Mouse (Mus musculus) hindbrain, embryonic 16.5 days (tissue): ENCODE results near the gene Krt88. TPM values are rescaled to one million over a fixed set of nuclear protein-coding genes. Genes with fewer than 3 reads are reported as not detected.

Experiments used
- ATAC-seq: fragments of 200-750 bp; cut with Nextera tagmentation; 2 replicates; pipeline ENCODE4 v1.8.0; 2017; ENCODE audit warnings: moderate TSS enrichment, moderate library complexity
- H3K27ac ChIP-seq: fragments of 300-500 bp; sonication (generic); 2 replicates; pipeline ENCODE4 v1.5.1; 2014; ENCODE audit warnings: low read depth, mild to moderate bottlenecking, control low read depth, low read length, moderate library complexity
- H3K27me3 ChIP-seq: fragments of 300-500 bp; sonication (generic); replicated peaks from 2 replicates; pipeline ENCODE4 v1.6.1; 2014; ENCODE audit warnings: low read length; ENCODE audit not compliant: control insufficient read depth, insufficient read depth
- H3K36me3 ChIP-seq: fragments of 300-500 bp; sonication (generic); 2 replicates; pipeline ENCODE4 v1.6.1; 2014; ENCODE audit warnings: mild to moderate bottlenecking, low read length, moderate library complexity, mixed read lengths; ENCODE audit not compliant: control insufficient read depth, insufficient read depth
- H3K4me1 ChIP-seq: fragments of 300-500 bp; sonication (generic); 2 replicates; pipeline ENCODE4 v1.6.1; 2014; ENCODE audit warnings: low read depth, low read length; ENCODE audit not compliant: control insufficient read depth, insufficient read depth
- H3K4me2 ChIP-seq: fragments of 300-500 bp; sonication (generic); 2 replicates; pipeline ENCODE4 v1.6.1; 2014; ENCODE audit warnings: mild to moderate bottlenecking, low read length, control low read depth, moderate library complexity
- H3K4me3 ChIP-seq: fragments of 300-500 bp; sonication (generic); 2 replicates; pipeline ENCODE4 v1.5.1; 2014; ENCODE audit warnings: mild to moderate bottlenecking, low read length, control low read depth, moderate library complexity
- H3K9ac ChIP-seq: fragments of 300-500 bp; sonication (generic); 2 replicates; pipeline ENCODE4 v1.6.1; 2014; ENCODE audit warnings: low read depth, mild to moderate bottlenecking, control low read depth, low read length, moderate library complexity
- H3K9me3 ChIP-seq: fragments of 300-500 bp; sonication (generic); 2 replicates; pipeline ENCODE4 v1.6.1; 2014; ENCODE audit warnings: mild to moderate bottlenecking, low read length, moderate library complexity; ENCODE audit not compliant: control insufficient read depth
- WGBS: fragments of 180-500 bp; shearing (Covaris S2); extraction: QIAGEN DNeasy Blood & Tissue Kit; methylation state at CpG from one replicate; pipeline ENCODE4 v1.1.7; 2014; 5-methylcytosine and 5-hydroxymethylcytosine counted together
- polyA plus RNA-seq: library from polyadenylated mRNA; unstranded; fragments of >200 nt; fragmentation: Nextera tagmentation; extraction: Ambion mirVana; gene quantifications from 2 replicates; pipeline ENCODE4 v1.2.1, GENCODE M21; 2015

Krt88 gene
- polyA plus RNA-seq, 1 experiment from 2014 or later = not detected

DNA sequence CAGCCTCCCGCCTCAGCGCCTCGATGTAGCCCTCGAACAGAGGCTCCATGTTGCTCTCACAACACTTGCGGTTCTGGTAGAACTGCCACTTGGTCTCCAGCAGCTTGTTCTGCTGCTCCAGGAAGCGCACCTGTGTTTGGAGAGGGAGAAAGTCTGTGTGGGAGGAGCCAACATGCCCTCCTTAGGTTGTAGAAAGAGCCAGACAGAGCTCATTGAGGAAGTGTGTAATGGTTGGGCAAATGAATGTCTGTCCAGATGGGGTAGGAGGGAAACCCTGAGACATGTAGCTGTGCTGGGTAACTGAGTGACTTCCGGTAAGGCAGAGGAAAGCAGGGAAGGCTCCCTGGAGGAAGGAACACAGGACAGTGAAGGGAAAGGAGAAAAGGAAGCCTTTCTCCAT is 10.9 kb upstream of the Krt88 start:
- no peaks in the 10 kb centered on the region for H3K9me3 ChIP-seq
- H3K36me3 ChIP-seq = no peaks in the 10 kb centered on the region
- H3K9ac ChIP-seq = no peak overlapping the region
- ATAC-seq = no peak
- no peak overlapping the region for H3K4me3 ChIP-seq
- peaks cover 3% of the 10 kb centered on the region; the same call in 1 of the 2 replicates for H3K4me1 ChIP-seq
- no peak overlapping the region for H3K4me2 ChIP-seq
- 94% methylated on average over 4 of the region's 7 CpGs for WGBS
- no peak overlapping the region for H3K27ac ChIP-seq
- peaks cover 16% of the 10 kb centered on the region for H3K27me3 ChIP-seq

DNA sequence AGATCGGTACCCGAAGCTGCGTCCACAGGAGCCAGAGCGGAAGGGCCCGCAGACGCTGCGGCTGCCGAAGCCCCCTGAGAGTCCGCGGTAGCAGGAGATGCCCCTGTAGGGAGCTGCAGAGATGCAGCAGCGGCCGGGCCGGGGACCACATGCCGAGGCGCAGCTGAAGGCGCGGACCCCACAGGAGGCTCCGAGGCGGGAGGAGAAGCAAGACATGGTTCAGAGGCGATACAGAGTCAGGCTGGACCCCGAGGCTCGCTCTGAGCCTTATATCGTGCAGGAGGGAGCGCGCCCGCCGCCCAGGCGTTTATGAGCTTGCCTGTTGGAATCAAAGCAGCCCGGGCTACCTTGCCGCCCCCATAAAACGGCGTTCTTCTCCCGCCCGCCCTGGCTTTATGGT is 9.0 kb upstream of the Krt88 start, which contains the start of gene Krt87:
TSS of gene Krt87 (minus strand) at position 250 of the 400 bp plus-strand sequence.
- H3K9ac ChIP-seq = peak within 1 kb of the TSS; percentile 47
- no peak for ATAC-seq
- peak within 1 kb of the TSS; percentile 69 for H3K4me2 ChIP-seq
- no peaks in the 10 kb centered on the region for H3K9me3 ChIP-seq
- H3K36me3 ChIP-seq = no peaks in the 10 kb centered on the region
- H3K4me3 ChIP-seq = peak within 1 kb of the TSS; percentile 43
- peaks cover 3% of the 10 kb centered on the region; the same call in 1 of the 2 replicates for H3K4me1 ChIP-seq
- no peak within 1 kb of the TSS for H3K27ac ChIP-seq
- H3K27me3 ChIP-seq = peaks cover 16% of the 10 kb centered on the region
- WGBS = under 1% methylated on average over 29 of the region's 34 CpGs

DNA sequence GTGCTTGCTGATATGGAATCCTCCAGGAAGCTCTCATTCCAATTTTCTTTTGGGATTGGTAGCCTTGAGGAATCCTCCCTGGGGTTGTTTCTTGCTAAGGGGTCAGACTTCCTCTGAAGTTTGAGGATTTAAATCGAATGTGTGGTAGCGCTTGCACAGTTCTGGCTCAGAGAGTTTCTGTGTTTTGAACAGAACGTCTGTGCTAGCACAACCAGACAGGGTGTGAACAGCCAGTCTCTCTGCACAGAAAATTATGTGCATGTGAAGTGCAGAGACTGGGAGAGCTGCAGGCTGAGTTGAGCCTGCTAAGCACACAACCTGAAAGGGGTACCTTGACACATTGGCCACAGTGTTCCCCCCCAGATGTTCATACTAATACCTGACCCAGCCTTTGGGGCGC is 6.7 kb upstream of the Krt88 start:
- H3K36me3 ChIP-seq = no peaks in the 10 kb centered on the region
- H3K4me1 ChIP-seq = peaks cover 3% of the 10 kb centered on the region; the same call in 1 of the 2 replicates
- peaks cover 16% of the 10 kb centered on the region for H3K27me3 ChIP-seq
- no peaks in the 10 kb centered on the region for H3K9me3 ChIP-seq
- H3K4me2 ChIP-seq = no peak overlapping the region
- 78% methylated on average over 4 of the region's 4 CpGs for WGBS
- no peak overlapping the region for H3K4me3 ChIP-seq
- H3K9ac ChIP-seq = no peak overlapping the region
- no peak overlapping the region for H3K27ac ChIP-seq
- ATAC-seq = no peak

DNA sequence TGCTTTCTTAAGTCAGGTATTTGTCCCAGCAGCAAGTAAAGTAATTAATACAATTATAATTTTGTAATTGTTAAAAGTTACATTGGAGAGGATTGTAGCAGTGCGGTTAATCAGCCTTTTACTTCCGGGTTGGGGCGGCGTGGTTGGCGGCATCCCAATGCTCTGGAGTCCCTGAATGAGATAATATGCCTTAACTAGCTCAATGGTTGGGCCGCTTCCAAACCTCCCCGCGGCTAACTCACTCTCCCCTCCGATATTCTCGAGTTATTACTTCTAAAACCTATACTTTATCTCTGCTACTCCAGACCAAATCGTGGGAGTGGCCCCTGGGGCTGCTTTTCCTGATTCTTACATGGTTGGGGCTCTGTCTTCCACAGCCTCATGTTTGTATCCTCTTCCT is 972 bp upstream of the Krt88 start:
- no peak for ATAC-seq
- WGBS = 70% methylated on average over 11 of the region's 11 CpGs
- no peak overlapping the region for H3K4me2 ChIP-seq
- H3K27ac ChIP-seq = no peak overlapping the region
- H3K4me3 ChIP-seq = no peak overlapping the region
- no peaks in the 10 kb centered on the region for H3K4me1 ChIP-seq
- no peaks in the 10 kb centered on the region for H3K9me3 ChIP-seq
- H3K9ac ChIP-seq = no peak overlapping the region
- H3K27me3 ChIP-seq = no peaks in the 10 kb centered on the region
- no peaks in the 10 kb centered on the region for H3K36me3 ChIP-seq

DNA sequence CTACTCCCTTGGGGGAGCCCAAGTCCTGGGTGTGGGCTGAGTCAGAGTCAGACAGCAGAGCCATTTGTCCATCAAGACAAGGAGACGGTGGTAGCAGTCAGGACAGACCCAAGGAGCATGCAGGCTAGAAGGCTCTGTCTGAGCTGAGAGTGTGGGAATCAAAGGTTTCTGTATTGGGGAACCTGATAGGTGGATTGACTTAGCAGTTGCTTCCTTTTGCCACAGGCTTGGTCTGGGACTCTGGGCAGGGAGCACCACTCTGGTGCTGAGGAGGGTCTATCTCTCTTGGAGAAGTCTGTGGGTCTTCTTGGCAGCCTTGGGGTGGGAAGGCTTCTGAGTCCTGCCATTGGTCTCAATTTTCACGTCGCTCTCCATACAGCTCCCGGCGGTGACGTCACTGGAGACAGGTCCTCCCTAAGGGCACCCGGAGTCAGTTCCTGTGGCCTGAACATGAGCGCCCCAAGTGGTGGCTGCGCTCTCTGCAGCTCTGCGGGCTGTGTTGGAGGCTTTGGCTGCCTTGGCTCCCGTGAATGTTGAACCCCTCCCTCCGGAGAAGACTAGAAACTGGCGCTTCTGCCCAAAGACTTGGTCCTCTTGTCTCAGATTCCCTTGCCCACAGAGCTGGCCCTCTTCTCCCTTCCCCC is 5.7 kb downstream of the Krt88 start:
- no peaks in the 10 kb centered on the region for H3K27me3 ChIP-seq
- H3K4me2 ChIP-seq = peak overlapping the region; percentile 24
- no peak overlapping the region for H3K27ac ChIP-seq
- 7% methylated on average over 12 of the region's 13 CpGs for WGBS
- peaks cover 4% of the 10 kb centered on the region; the same call in 1 of the 2 replicates for H3K9me3 ChIP-seq
- no peak overlapping the region for H3K4me3 ChIP-seq
- H3K36me3 ChIP-seq = no peaks in the 10 kb centered on the region
- no peaks in the 10 kb centered on the region for H3K4me1 ChIP-seq
- ATAC-seq = no peak
- H3K9ac ChIP-seq = no peak overlapping the region

DNA sequence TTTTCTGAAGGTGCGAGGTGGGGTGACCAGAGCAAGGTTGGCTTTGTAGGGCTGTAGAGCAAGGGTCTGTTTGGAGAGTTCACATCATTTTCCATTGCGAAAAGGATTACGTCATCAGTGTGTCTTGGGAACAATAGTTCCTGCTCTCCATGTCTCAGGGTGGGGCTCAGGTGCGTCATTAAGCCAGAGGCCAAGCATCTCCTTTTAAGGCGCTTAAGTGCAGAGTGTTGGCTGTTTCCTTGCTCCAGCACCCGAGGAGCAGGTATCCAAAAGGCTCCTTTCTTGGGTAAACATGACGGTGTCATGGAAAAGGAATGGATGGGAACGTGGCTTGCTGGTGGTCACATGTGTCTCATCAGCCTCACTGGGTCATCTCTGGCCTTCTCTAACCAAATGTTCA is 7.2 kb downstream of the Krt88 start:
- no peaks in the 10 kb centered on the region for H3K4me1 ChIP-seq
- H3K36me3 ChIP-seq = no peaks in the 10 kb centered on the region
- no peak overlapping the region for H3K4me3 ChIP-seq
- H3K27ac ChIP-seq = no peak overlapping the region
- no peaks in the 10 kb centered on the region for H3K27me3 ChIP-seq
- WGBS = 88% methylated on average over 8 of the region's 8 CpGs
- H3K9ac ChIP-seq = no peak overlapping the region
- ATAC-seq = no peak
- peaks cover 4% of the 10 kb centered on the region; the same call in 1 of the 2 replicates for H3K9me3 ChIP-seq
- no peak overlapping the region for H3K4me2 ChIP-seq

DNA sequence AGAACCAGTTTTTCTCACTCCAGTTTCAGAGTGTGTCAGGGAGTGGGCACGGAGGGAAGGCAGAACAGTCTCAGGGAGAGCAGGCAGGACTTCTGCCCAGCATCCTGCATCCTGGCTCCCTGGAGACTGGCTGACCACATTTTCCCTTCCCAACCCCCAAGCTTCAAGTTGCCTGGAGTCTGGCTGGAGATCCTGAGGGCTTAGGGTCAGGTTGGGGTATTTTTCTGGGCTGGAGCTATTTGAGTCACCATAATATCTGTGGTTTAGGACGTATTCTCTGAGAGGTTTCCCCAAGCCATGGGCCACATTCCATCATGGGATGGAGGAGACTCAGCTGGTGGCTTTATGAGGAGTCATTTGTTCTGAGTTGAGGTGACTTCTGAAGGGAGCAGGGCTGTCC is 7.7 kb downstream of the Krt88 start:
- peaks cover 4% of the 10 kb centered on the region; the same call in 1 of the 2 replicates for H3K9me3 ChIP-seq
- ATAC-seq = no peak
- no peak overlapping the region for H3K9ac ChIP-seq
- no peaks in the 10 kb centered on the region for H3K4me1 ChIP-seq
- no peak overlapping the region for H3K27ac ChIP-seq
- no peaks in the 10 kb centered on the region for H3K36me3 ChIP-seq
- H3K27me3 ChIP-seq = no peaks in the 10 kb centered on the region
- H3K4me3 ChIP-seq = no peak overlapping the region
- no peak overlapping the region for H3K4me2 ChIP-seq
- WGBS = 89% methylated on average over 2 of the region's 2 CpGs

DNA sequence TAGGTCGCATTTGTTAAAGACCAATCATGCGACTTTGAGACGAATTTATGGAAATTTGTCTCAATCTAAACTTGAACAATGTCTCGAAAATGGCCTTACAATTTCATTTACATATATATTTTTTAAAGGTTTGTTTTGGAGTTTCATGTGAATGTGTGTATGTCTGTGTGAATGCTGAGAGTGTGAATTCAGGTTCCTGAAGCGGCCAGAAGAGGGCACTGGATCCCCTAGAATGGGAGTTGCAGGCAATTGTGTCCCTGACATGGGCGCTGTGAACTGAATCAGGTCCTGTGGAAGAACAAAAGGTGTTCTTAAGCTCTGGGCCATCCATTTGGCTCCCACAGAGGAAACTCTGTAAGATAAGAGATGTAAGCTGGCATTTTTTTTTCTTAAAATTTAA is 8.3 kb downstream of the Krt88 start:
- Histone ChIP-seq H3K36me3 (no peaks in the 10 kb centered on the region), H3K4me3 (no peak overlapping the region), H3K9ac (no peak overlapping the region), H3K27me3 (no peaks in the 10 kb centered on the region), H3K4me2 (no peak overlapping the region), H3K9me3 (peaks cover 4% of the 10 kb centered on the region; the same call in 1 of the 2 replicates), H3K4me1 (no peaks in the 10 kb centered on the region), H3K27ac (no peak overlapping the region)
- WGBS = 93% methylated on average over 6 of the region's 6 CpGs
- no peak for ATAC-seq

DNA sequence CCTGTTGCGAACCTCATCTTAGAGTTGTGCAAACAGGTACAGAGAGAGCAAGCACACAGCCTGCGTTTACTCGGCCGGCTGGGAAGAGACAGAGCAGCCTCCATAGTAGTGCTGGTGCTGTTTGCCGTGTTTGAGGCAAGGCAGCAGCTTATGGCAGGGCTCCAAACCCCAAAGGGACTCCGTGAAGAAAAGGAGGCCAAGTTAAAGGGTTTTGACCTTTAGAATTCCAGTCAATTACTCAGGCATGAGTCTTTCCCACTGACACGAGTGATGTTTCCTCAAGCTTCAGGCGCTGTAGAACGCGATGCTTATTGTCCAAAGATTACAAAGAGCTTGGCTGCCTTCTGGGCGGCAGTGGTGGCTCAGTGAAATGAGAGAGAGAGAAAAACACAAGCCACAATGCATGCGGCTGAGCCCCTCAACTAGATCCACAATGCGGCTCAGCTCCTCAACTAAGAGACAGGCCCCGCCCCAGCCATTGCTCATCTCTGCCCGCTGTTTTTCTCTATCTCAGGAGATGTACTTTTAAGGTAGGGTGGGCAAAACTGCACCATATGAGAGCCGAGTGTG is 10.9 kb downstream of the Krt88 start:
- Histone ChIP-seq H3K9me3 (peaks cover 4% of the 10 kb centered on the region; the same call in 1 of the 2 replicates), H3K4me3 (no peak overlapping the region), H3K27me3 (no peaks in the 10 kb centered on the region), H3K9ac (0 out of 2 replicates have a peak overlapping the region, but pooled peaks have one; percentile 21), H3K4me2 (peak overlapping the region; percentile 4; the same call in 1 of the 2 replicates), H3K4me1 (no peaks in the 10 kb centered on the region), H3K27ac (no peak overlapping the region), H3K36me3 (no peaks in the 10 kb centered on the region)
- 35% methylated on average over 16 of the region's 16 CpGs for WGBS
- 0 out of 2 replicates have a peak, but pooled peaks have one; percentile 30 for ATAC-seq
